Mouse (Mus musculus): ENCODE measurements around the gene Hebp2. TPM values are rescaled to one million over a fixed set of nuclear protein-coding genes. Genes with fewer than 3 reads are reported as not detected.

The Hebp2 gene
- 4.9 TPM for polyA plus RNA-seq (2014; fragmentation: Illumina TruSeq; extraction: RNeasy Lipid Tissue Mini Kit (QIAGEN cat#74804); ENCODE audit: low read depth, low replicate concordance)

GRCm38 (mm10) chr10:18545813-18546235, at the start of gene Hebp2:
Hebp2 (minus strand) TSS chr10:18546076.

Other genes starting within 250 kb of the Hebp2 start
- gene Nhsl1, start 227.1 kb downstream of the Hebp2 start, polyA plus RNA-seq (2014; fragmentation: Illumina TruSeq; extraction: RNeasy Lipid Tissue Mini Kit (QIAGEN cat#74804); ENCODE audit: low read depth, low replicate concordance), result 5.9 TPM
- gene Arfgef3, start 197.9 kb upstream of the Hebp2 start, polyA plus RNA-seq (2014; fragmentation: Illumina TruSeq; extraction: RNeasy Lipid Tissue Mini Kit (QIAGEN cat#74804); ENCODE audit: low read depth, low replicate concordance), result 1.7 TPM
- gene Gm4922, start 240.7 kb upstream of the Hebp2 start, polyA plus RNA-seq (2014; fragmentation: Illumina TruSeq; extraction: RNeasy Lipid Tissue Mini Kit (QIAGEN cat#74804); ENCODE audit: low read depth, low replicate concordance), result 28.6 TPM

All from testis, adult 10 weeks (tissue).